Mouse (Mus musculus): Measurements from ENCODE around the gene Il5. TPM values are rescaled to one million over a fixed set of nuclear protein-coding genes. Genes with fewer than 3 reads are reported as not detected.

The Il5 gene
- total RNA-seq, 2 experiments from 2014 or later = not detected

DNA sequence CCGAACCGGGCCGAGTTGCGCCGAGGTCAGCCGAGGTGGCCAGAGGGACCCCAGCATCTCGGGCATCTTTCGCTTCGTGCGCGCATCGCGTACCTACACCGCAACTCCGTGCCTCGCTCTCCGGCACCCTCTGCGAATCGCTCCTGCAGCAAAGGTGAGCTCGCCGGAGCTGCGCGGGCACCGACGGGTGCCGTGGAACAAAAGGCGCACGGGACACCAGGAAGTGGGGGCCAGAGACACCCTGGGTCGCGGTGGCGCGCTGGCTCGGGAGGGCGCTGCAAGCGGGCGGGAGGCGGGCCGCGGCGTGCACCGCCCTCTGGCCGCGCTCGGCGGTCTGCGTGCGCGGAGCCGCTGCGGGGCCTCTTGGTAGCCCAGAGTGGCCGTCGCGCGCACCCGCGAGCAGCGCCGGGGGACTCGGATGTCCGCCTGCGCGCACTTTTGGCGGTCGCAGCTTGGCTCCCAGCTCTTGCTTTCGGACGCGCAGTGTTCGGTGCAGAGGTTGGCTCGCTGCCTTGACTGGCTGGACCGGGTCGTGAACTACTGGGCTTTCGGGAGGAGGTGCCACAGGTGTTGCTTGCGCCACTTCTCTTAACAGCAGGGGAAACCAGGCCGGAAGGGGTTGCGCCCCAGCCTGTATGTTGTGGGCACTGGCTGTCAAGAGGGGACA lies 49.7 kb downstream of the Il5 start:
- DNase-seq (ENCODE audit: low spot score in 2 of 2) = peak; percentile 53 to 58

GRCm38 (mm10) chr11:53771001-53771744 lies 50.6 kb downstream of the Il5 start:
- DNase-seq (ENCODE audit: low spot score in 2 of 2) = no peak

DNA sequence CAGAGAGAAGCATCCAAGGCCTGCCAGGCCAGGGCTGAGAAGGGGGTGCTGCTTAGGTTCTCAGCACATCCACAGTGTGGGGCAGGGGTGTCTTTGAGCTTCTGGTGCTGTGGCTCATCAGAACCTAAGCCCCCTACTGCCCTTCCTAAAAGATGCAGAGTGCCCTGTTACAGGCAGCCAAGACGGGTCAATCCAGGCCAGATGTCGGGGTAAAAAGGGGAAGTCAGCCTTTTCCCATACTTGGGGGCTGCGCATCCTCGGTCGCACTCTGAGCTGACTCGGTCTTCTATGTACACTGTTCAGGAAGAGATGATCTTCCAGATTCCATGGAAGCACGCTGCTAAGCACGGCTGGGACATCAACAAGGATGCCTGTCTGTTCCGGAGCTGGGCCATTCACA lies 51.9 kb downstream of the Il5 start:
- no peak for DNase-seq (ENCODE audit: low spot score in 2 of 2)

DNA sequence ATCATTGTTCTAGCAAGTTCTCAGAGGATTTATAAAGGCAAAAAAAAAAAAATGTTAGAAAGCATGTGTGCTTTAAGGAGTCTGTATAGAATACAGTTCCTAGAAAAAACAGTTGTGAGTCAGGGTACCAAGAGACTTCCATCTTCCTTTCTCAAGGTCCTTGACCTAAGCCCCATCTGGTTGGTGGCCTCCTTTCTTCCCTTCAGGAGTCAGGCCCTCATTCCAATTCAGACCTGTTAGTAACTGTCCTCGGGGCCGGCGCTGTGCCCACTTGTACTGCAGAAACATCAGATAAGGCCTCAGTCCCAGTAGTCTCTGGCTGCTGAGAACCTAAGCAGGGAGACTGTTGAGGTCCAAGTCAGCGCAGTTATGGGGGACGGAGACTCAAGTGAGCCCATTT lies 52.5 kb downstream of the Il5 start, which contains the start of gene Gm17334:
Gene Gm17334 (minus strand): TSS at position 101 of the 400 bp plus-strand sequence.
- DNase-seq (ENCODE audit: low spot score in 2 of 2) = no peak

- no peak for DNase-seq (ENCODE audit: low spot score in 2 of 2)
Measured at GRCm38 (mm10) chr11:53773641-53774360, 53.2 kb downstream of the Il5 start.

Small RNA genes within 50 kb of the gene (microRNA-seq; reads per million reads assigned to microRNA genes)
- 0 to 0.25 reads per million in 2 experiments for gene Mir7671

Other genes starting within 250 kb of the Il5 start
- 1 to 10 TPM; 2.3 to 2.5 TPM for gene Gm9945, start 240.6 kb upstream of the Il5 start, total RNA-seq (2021)
- gene Sowaha, start 240.5 kb upstream of the Il5 start, total RNA-seq (2021) = 100 to 1,000 TPM; 144 to 146 TPM
- gene Sept8, start 201.5 kb upstream of the Il5 start, total RNA-seq (2021) = 100 to 1,000 TPM; 262 to 269 TPM
- 100 to 1,000 TPM; 121 to 127 TPM for gene Kif3a, start 153.4 kb upstream of the Il5 start, total RNA-seq (2021)
- gene Il4, start 102.1 kb upstream of the Il5 start, total RNA-seq (2021) = not detected
- gene Il13, start 86.1 kb upstream of the Il5 start, total RNA-seq (2021) = not detected
- gene Rad50, start 13.5 kb upstream of the Il5 start, total RNA-seq (2021) = 10 to 100 TPM; 13.2 to 13.9 TPM
- 10 to 100 TPM in 1 of 2 experiments, 1 to 10 TPM in 1; 9.4 to 11.6 TPM for gene Irf1, start 49.2 kb downstream of the Il5 start, total RNA-seq (2021)
- gene Gm17334, start 52.4 kb downstream of the Il5 start, total RNA-seq (2021) = 1 to 10 TPM in 1 of 2 experiments, under 1 TPM in 1; 0.99 to 1.9 TPM
- gene Gm12216, start 138.5 kb downstream of the Il5 start, total RNA-seq (2021) = 1 to 10 TPM; 7.4 to 7.9 TPM
- gene Slc22a5, start 170.9 kb downstream of the Il5 start, total RNA-seq (2021) = 10 to 100 TPM in 1 of 2 experiments, 1 to 10 TPM in 1; 10.0 to 11.6 TPM